Mouse (Mus musculus): Measurements from ENCODE around the gene Gm49325. TPM values are rescaled to one million over a fixed set of nuclear protein-coding genes. Genes with fewer than 3 reads are reported as not detected.
A peak's percentile ranks its signal among the peaks of the same experiment; 100 is the strongest.

Gene Gm49325
- polyA plus RNA-seq, 1 experiment from 2014 or later: 5.5 TPM

DNA sequence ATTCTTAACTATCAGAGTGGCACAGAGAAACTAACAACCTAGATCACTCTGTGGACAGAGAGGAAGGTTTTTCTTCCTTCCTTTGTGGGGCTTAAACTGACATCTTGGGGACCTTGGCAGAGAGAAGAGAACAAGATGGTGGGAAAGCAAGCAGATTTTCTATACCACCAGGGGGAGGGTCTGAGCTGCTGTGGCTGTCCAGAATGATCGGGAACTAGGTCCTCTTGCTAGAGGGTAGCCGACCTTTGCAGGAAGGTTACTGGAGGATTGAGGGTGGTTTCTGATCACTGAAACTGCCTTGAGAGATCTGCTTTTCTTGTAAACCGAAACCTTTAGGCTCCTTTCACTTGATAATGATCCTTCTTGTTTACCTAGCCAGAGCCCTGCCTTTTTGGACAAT, 33.8 kb upstream of the Gm49325 start:
- no peaks in the 10 kb centered on the region for H3K27me3 ChIP-seq
- POLR2A ChIA-PET: interaction anchor here (0.5 to 1.6 kb wide), 2 partner anchors 10 to 286 kb away, joined by 3 to 5 read pairs; partner anchors contain the start of gene Pttg1ip
- ATAC-seq (no peak), DNase-seq (ENCODE audit: low read depth, low spot score) (no peak)
- in situ Hi-C loops (cut with MboI; ENCODE audit: low pct_unique_long_range_greater_than_20kb): no loop called here
- TF ChIP-seq CTCF (IDR thresholded peaks at IDR 0.05): no peak
- CTCF ChIA-PET: no interaction called here

DNA sequence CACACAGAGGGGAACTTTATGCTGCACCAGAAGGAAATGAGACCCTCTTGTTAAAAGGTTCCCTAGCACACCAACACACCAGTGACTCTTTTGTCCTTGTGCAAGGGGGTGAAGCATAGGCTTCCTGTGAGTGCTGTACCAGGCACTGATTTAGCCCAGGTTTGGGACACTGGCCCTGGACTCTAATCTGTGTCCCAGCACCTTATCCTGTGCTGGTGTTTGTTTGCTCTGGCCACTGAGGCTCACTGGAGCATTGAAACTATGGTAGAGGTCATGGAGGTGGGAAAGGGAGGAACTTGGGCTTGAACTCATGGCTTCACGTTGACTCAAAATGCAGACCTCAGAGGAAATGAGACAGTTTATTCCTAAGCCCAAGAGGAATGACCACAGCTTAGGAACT, 32.8 kb upstream of the Gm49325 start:
- DNase-seq (ENCODE audit: low read depth, low spot score) (no peak), ATAC-seq (no peak)
- ChIA-PET CTCF (no interaction called here), POLR2A (interaction anchor here (1.6 kb wide), 1 partner anchor 9 kb away, joined by 5 read pairs; the partner anchor contains the start of gene Pttg1ip)
- in situ Hi-C loops (cut with MboI; ENCODE audit: low pct_unique_long_range_greater_than_20kb): no loop called here
- no peak for TF ChIP-seq CTCF (IDR thresholded peaks at IDR 0.05)
- H3K27me3 ChIP-seq: no peaks in the 10 kb centered on the region

DNA sequence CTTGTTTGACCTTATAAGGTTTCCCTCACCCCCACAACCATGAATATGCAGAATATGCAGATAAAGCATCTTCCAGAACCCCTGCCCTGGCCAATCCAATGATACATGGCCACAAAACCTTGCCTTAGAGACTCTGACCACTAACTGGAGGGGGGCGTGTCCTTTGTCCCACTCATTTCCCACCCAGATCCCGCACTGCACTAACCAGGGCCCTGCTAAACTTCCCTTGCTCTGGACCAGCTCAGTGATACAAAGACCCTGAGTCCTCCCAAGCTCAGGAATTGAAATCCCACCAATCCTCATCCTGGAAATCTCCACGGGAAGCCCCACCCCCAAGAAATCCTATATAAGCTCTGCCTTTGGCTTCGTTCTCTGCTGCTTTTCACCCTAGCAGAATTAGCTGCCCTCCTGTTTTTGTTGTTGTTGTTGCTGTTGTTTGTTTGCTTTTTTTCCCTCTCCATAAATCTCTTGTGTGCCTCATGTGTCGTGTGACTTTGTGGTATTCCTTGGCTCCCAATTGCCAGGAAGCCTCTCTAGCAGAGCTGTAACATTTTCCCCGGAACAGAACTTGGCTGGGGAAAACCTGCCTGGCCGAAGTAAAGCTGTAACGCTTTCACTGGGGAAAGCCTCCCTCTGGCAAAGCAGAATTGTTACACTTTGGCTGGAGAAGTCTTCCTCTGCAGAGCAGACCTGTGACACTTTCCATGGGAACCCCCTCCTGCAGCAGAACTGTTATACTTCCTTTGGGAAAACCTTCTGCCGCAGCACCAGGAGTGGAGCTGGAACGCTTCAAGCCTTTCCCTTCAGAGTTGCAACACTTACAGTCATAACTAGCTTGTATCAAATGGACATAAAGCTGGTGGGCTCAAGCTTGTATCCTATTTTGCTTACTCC, 25.7 kb upstream of the Gm49325 start:
- POLR2A ChIA-PET: interaction anchor here (2.5 kb wide), 1 partner anchor 10 kb away, joined by 8 read pairs; no protein-coding TSS in a partner anchor

DNA sequence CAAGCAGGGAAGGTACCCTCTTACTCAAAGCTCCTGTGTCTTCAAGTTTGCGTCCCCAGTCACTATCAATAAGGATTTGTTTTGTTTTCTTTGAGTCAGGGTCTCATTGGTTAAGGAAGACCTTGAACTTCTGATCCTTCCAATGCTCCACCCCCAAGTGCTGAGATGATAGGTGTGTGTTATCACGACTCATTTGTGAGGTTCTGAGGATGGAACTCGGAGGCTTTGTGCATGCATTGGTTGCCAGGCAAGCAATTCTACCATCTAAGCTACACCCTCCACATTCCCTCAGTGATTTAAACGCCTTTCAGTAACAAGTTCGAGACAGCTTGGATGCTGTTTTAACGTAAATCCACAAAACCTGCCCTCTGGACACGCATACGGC, 25.0 kb upstream of the Gm49325 start:
- TF ChIP-seq CTCF (IDR thresholded peaks at IDR 0.05): no peak
- DNase-seq (ENCODE audit: low read depth, low spot score) (no peak), ATAC-seq (no peak)
- H3K27me3 ChIP-seq: no peaks in the 10 kb centered on the region
- POLR2A ChIA-PET: interaction anchor here (1.1 to 2.5 kb wide), 3 partner anchors 10 to 67 kb away, joined by 3 to 8 read pairs (median 4); no protein-coding TSS in a partner anchor
- in situ Hi-C loops (cut with MboI; ENCODE audit: low pct_unique_long_range_greater_than_20kb): no loop called here
- CTCF ChIA-PET: interaction anchor here (0.9 to 2.2 kb wide), 5 partner anchors 9 to 42 kb away, joined by 3 to 8 read pairs (median 5); no protein-coding TSS in a partner anchor

More for the DNA sequence above, 25.7 kb upstream of the Gm49325 start:
- CTCF ChIA-PET: interaction anchor here (1.1 to 2.2 kb wide), 4 partner anchors 14 to 43 kb away, joined by 3 to 6 read pairs (median 4); no protein-coding TSS in a partner anchor
- TF ChIP-seq CTCF (IDR thresholded peaks at IDR 0.05): no peak
- no peak for DNase-seq (ENCODE audit: low read depth, low spot score)
- H3K27me3 ChIP-seq: no peaks in the 10 kb centered on the region
- ATAC-seq: no peak
- in situ Hi-C loops (cut with MboI; ENCODE audit: low pct_unique_long_range_greater_than_20kb): no loop called here

DNA sequence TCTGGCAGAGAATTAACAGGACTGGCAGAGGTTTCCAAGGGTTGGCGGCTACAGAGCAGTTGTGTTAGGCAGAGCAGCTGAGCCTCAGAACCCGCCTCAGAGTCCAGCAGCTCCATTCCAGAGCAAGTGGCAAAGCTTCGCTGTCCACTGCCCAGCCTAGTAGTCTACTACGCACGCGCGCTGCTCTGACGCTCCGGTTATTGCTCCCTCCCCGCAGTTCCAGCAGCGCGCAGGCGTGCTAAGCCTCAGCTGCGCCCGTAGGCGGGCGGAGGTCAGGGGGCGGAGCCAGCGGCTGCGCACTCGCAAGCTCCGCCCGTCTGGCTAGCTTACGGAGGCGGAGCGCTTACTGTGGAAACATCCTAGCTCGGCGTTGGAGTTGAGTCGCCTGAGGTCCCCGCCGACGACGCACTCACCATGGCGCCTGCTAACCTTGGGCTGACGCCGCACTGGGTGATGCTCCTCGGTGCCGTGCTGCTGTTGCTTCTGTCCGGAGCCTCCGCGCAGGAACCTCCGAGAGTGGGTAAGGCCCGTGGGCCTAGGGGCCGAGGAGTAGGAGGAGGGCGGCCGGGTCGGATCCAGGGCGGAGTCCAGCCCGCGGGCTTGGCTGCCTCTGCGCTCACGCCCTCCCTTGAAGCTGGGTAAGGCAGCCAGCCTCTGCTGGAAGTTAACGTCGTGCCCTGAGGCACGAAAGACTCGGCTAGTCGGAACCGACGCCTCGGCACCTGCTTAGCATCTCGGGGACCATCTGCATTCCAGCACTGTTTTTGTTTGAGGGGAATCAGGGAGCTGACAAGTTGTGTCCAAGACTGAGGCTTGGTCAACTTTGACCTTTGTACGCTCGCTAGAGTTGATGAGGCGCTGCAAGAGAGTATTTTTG, 24.4 kb upstream of the Gm49325 start, which contains the start of gene Pttg1ip:
TSS of gene Pttg1ip (plus strand) at position 313 of the 877 bp plus-strand sequence.
- H3K27me3 ChIP-seq: no peaks in the 10 kb centered on the region
- peak; percentile 90 for DNase-seq (ENCODE audit: low read depth, low spot score)
- ChIA-PET POLR2A (interaction anchor here (1.1 to 2.5 kb wide), 5 partner anchors 9 to 67 kb away, joined by 3 to 8 read pairs (median 4); no protein-coding TSS in a partner anchor), CTCF (interaction anchor here (0.9 to 2.2 kb wide), 5 partner anchors 9 to 39 kb away, joined by 3 to 8 read pairs (median 5); no protein-coding TSS in a partner anchor)
- ATAC-seq: peak; percentile 91
- no peak for TF ChIP-seq CTCF (IDR thresholded peaks at IDR 0.05)
- in situ Hi-C loops (cut with MboI; ENCODE audit: low pct_unique_long_range_greater_than_20kb): no loop called here

DNA sequence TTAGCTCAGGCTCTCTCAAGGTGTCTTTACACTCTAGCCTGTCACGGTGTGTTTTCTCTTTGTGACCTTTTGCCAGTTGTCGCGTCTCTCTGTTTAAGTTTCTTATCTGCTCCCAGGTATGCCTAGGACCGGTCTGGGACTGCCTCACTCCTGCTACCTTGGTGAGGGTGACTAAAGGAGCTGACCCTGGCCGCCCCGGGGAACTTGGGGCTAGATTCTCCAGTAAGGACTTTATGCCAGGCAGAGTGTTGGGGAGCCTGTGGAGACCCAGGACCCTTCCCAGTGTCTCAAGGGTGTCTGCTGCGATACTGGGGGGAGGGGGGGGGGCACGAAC, 23.7 kb upstream of the Gm49325 start:
- no peak for DNase-seq (ENCODE audit: low read depth, low spot score)
- in situ Hi-C loops (cut with MboI; ENCODE audit: low pct_unique_long_range_greater_than_20kb): no loop called here
- CTCF ChIA-PET: interaction anchor here (1.3 to 2.2 kb wide), 3 partner anchors 12 to 39 kb away, joined by 3 to 8 read pairs (median 6); no protein-coding TSS in a partner anchor
- TF ChIP-seq CTCF (IDR thresholded peaks at IDR 0.05): no peak
- H3K27me3 ChIP-seq: no peaks in the 10 kb centered on the region
- POLR2A ChIA-PET: interaction anchor here (1.1 to 2.5 kb wide), 5 partner anchors 9 to 68 kb away, joined by 3 to 8 read pairs (median 4); no protein-coding TSS in a partner anchor
- no peak for ATAC-seq

DNA sequence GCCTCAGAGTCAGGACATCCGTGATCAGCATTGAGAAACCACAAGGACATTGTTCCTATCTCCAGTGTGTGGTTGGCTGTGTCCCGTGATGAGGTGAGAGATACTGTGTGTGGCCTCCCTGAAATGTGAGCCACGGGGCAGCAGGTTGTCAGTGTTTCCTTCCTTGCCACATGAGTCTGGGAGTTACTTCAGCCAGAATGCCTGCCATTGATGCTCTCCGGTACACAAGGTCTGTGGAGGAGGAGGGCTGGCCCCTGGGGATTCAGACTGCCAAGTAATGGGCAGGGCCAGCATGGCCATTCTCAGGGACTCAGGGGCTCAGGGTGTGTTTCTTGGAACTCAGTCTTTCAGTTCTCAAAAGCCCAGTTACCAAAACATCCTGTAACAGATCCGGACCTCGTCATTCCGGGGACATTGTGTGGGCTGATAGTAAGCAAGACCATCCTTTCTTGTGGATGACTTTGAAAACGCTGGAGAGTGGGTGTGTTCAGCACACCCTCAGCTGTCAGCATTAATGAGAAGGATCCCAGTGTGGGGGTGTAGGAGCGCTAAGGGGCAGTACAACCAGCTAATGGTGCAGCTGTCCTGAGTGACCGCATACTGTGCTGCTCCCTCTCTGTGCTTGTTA, 22.1 kb upstream of the Gm49325 start:
- no peak for TF ChIP-seq CTCF (IDR thresholded peaks at IDR 0.05)
- DNase-seq (ENCODE audit: low read depth, low spot score) (no peak), ATAC-seq (no peak)
- H3K27me3 ChIP-seq: no peaks in the 10 kb centered on the region
- POLR2A ChIA-PET: no interaction called here
- in situ Hi-C loops (cut with MboI; ENCODE audit: low pct_unique_long_range_greater_than_20kb): no loop called here
- CTCF ChIA-PET: interaction anchor here (1.1 to 1.2 kb wide), 2 partner anchors 21 to 33 kb away, joined by 3 to 5 read pairs; no protein-coding TSS in a partner anchor

DNA sequence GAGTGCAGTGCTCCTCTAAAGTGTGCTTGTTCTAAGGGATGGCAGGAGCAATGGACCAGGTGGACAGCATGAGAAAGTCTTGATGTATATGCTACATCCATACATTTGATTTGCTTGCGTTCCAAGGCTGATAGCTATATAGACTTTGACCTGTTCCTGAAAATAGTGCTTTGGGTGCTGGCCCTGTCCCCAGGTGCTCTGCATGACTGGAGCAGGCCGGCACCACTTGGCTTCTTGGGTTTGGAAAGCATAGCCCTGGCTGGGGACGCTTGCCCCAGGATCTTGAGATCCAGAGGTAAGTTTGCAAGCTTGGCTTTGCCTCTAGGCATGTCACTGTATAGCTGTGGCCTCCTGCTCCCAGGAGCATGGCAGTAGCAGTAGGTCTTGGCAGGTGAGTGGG, 19.4 kb upstream of the Gm49325 start:
- POLR2A ChIA-PET: no interaction called here
- CTCF ChIA-PET: interaction anchor here (1.4 to 2.7 kb wide), 2 partner anchors 18 to 41 kb away, joined by 5 to 6 read pairs; no protein-coding TSS in a partner anchor
- in situ Hi-C loops (cut with MboI; ENCODE audit: low pct_unique_long_range_greater_than_20kb): no loop called here
- DNase-seq (ENCODE audit: low read depth, low spot score): no peak
- no peak for TF ChIP-seq CTCF (IDR thresholded peaks at IDR 0.05)
- no peaks in the 10 kb centered on the region for H3K27me3 ChIP-seq
- no peak for ATAC-seq

DNA sequence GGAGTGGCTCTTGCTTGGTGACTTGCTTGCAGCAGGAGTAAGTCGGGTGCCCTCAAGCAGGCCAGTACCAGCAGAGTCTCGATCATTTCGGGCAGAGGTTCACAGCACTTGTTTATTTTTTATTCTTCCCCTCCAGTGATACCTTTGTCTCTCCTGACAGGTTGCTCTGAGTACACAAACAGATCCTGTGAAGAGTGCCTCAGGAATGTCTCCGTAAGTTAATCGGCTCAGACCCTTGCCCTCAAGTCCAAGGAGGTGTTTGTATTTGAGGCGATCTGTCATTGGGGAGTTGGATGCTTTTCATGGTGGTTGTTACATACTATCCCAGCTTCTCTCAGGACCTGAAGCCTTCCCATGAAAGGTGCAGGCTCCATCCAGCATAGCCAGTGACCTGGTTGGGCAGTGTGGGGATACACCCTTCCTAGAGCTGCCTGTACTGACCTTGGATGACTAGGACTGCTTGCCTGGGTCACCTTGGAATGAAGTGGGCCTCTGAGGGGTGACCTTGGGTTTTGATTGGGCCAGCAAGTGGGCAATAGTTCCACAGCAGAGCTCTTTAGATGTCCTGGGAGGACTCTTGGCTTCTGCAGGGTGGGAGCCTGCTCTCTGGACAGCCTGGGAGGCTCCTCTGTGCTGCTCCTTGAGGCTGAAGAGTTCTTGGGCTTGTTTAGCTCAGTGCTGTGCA, 18.8 kb upstream of the Gm49325 start:
- in situ Hi-C loops (cut with MboI; ENCODE audit: low pct_unique_long_range_greater_than_20kb): no loop called here
- no peak for TF ChIP-seq CTCF (IDR thresholded peaks at IDR 0.05)
- ChIA-PET CTCF (interaction anchor here (1.4 to 2.7 kb wide), 2 partner anchors 18 to 40 kb away, joined by 5 to 6 read pairs; no protein-coding TSS in a partner anchor), POLR2A (no interaction called here)
- H3K27me3 ChIP-seq: no peaks in the 10 kb centered on the region
- no peak for ATAC-seq
- no peak for DNase-seq (ENCODE audit: low read depth, low spot score)
